Mouse (Mus musculus): Measurements from ENCODE around the gene Zbtb24. TPM values are rescaled to one million over a fixed set of nuclear protein-coding genes. Genes with fewer than 3 reads are reported as not detected.

Zbtb24 gene
- total RNA-seq, 2 experiments from 2014 or later, result 24.5 to 28.0 TPM

DNA sequence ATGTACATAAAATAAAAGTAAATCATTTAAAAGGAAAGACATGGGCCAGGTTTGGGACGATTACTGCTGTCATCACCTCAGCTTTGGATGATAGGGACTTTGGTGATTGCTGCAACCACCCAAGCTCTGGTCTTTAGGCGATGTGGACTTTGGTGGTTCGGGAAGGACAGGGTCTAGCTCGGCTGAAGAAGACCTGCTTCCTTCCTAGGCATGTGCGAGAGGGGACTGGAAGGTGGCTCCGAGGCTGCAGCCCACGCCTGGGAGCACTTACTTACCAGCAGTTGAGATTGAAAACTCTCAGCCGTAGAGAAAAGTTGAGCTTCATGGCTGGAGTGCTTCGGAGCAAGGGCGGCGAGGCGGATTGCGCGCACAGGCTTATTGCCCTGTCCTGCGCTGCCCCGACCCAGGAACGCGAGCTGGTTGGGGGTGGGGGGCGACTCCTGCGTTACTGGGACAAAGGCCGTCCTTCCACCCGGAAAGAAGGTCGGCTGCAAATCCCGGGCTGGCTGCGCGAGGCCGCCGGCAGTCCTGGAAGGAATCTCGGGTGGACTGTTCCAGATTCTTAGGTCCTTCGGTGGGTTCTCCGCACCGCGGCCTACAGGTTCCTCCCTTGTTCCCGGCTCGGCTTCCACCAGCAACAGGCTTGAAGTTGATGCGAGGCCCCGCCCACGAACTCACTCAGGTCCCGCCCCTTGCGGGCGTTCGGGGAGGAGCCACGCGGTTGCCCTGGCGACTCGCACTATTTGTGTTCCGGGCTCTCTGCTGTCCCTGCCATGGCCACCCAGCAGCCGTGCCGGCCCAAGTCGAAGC is 39.7 kb downstream of the Zbtb24 start, which contains the start of the genes Smpd2 and Ppil6:
TSS of gene Smpd2 (minus strand) at position 662 of the 810 bp plus-strand sequence.
TSS of gene Ppil6 (plus strand) at position 732 of the 810 bp plus-strand sequence.
- peak; percentile 89 to 92 for DNase-seq (ENCODE audit: low spot score in 2 of 2)

DNA sequence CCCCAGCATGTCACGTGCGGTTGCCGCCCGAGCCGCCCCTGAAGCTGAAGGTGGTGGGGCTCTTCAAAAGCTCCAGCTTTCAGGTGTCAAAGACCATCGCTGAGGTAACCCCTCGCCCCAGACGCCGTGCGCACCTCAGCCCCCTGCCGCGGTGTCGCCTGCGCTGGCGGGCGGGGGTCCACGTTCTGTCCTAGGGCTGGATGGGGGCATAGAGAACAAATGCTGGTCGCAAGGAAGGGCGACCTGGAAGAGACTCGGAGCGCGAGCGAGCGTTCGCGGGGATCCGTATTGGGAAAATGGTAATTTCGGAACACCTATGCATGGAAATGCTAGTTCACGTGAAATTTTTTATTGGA is 40.3 kb downstream of the Zbtb24 start:
- DNase-seq (ENCODE audit: low spot score in 2 of 2), result no peak

DNA sequence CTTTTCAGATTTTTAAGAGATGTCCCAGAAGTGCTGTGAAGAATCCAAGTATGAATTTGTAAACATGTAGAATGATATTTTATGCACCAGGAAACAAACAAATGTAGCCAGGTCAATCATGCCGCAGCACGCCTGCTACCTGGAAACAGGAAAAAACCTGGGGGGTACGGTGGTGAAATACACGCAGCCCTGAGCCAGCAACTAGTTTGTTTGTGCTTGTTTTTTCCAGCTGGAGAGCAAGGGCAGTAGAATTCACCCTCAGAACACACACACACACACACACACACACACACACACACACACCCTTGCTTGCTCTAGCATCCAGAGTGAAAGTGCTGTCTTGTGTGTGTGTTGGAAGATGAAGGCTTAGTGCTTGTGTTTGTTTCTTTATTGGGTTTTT is 40.9 kb downstream of the Zbtb24 start:
- DNase-seq (ENCODE audit: low spot score in 2 of 2), result no peak

DNA sequence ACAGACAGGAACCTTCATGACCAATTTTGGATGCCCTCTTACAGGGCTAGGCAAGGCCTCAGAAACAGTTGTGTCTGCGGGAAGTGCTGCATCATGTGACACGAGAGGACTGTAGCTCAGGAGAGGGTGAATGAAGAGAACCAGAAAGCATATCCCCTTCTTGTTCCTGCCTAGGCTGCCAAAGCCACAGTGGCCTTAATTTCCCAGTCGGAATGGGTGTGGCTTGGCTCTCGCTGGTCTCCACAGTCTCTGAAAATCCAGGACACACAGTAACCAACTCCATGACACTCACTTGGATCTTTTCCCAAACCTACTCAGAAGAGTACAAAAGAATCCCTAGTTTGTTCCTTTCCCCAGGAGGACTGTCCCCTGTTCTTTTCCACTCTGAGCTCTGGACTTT is 50.8 kb downstream of the Zbtb24 start:
- no peak for DNase-seq (ENCODE audit: low spot score in 2 of 2)

DNA sequence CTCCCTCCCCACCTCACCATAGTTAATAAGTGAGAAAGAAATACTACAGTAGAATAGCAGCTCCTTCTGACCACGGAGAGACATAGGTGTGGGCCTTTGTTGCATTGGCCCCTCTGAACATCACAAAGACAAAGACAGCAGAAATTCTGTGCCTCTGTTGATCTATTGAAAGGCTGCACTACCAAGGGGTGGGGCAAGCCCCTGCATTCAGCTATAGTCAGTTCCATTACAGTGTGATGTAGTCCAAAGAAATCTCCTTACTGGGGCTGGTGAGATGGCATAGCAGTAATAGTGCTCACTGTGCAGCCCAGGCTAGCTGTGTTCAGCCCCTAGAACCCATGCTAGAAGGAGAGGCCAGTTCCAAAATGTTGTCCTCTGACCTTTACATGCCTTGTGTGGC is 54.8 kb downstream of the Zbtb24 start:
- no peak for DNase-seq (ENCODE audit: low spot score in 2 of 2)

DNA sequence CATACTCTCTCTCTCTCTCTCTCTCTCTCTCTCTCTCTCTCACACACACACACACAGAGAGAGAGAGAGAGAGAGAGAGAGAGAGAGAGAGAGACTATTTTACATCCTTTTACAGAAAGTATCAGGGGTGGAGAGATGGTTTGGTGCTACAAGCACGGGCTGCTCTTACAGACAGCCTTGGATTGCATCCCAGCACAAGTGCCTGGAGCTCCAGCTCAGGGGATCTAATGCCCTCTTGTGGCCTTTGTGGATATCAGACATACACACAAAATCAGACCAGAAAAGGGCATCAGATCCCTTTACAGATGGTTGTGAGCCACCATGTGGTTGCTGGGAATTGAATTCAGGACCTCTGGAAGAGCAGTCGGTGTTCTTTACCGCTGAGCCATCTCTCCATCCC is 55.3 kb downstream of the Zbtb24 start:
- DNase-seq (ENCODE audit: low spot score in 2 of 2), result peak in 1 of 2 experiments; percentile 35

DNA sequence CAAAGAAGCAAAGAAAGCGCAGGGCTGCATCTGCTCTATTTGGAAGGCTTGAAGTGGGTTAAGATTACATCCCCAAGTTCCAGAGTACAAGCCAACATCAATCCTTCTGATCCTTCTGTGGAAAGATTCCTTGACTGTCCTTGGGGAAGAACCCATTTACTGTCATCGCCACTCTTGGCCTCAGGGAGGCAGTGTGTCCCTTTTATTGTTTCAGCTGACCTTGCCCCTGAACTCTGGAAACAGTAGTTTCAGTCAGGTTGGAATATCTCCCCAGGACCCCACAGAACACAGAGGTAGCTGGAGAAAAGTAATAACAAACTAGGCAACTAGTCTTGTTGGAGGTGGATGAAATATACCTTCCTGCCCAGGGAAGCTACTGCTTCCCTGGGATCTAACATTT is 59.0 kb downstream of the Zbtb24 start:
- DNase-seq (ENCODE audit: low spot score in 2 of 2), result no peak

DNA sequence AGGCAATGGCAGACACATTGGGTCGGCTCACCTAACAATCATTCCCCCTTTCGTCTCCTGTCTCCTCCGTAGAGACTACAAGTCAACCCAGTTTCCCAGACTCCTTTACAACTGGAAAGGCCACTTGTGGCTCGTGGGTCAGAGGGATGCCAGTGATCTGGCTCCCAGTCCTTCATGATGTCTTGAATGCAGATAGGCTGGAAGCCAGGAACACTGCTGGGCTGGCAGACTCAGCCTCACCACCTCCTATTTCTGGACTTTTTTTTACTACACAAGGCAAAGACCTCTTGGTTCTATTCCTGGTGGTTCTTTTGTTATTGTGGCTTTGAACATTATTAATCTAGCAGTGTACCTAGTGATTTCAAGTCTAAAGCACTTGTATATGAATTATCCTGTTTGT is 64.1 kb downstream of the Zbtb24 start:
- no peak for DNase-seq (ENCODE audit: low spot score in 2 of 2)

DNA sequence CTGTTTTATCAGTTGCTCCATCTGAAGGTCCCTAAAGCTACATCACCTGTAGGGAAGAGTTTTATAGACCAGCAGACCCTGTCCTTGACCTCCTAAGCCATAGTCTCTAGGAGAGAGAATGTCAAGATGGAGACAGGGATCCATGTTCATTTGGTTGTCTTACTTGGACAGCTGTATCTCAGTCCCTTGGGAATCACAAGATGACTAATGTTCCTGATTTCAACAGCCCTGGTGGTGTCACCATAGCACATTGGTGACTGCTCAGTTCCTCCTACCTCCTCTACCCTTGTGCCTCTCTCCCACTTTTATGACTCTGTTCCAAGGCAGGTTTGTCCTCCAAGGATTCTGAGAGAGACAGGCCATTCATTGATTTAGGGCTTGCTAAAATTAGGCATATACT is 64.7 kb downstream of the Zbtb24 start:
- DNase-seq (ENCODE audit: low spot score in 2 of 2), result no peak

Other genes with a start within 250 kb of the Zbtb24 start
- gene Fig4, start 147.1 kb upstream of the Zbtb24 start, total RNA-seq (2021), result 10 to 100 TPM; 18.0 to 19.5 TPM
- gene Ak9, start 146.4 kb upstream of the Zbtb24 start, total RNA-seq (2021), result under 1 TPM; 0.06 to 0.08 TPM
- 10 to 100 TPM; 28.5 to 29.6 TPM for gene Mical1, start 25.9 kb downstream of the Zbtb24 start, total RNA-seq (2021)
- 10 to 100 TPM; 44.0 to 45.6 TPM for gene Smpd2, start 40.0 kb downstream of the Zbtb24 start, total RNA-seq (2021)
- gene Ppil6, start 40.1 kb downstream of the Zbtb24 start, total RNA-seq (2021), result 1 to 10 TPM; 2.1 to 2.2 TPM
- gene Cd164, start 69.0 kb downstream of the Zbtb24 start, total RNA-seq (2021), result 100 to 1,000 TPM; 195 to 202 TPM

All from adrenal gland, postnatal 4 days (tissue).